Mouse (Mus musculus) G1E (cell line): Measurements from ENCODE around the gene Odf2l.

Source experiments
- CTCF ChIP-seq: IDR thresholded peaks from 2 replicates; pipeline ENCODE4 v1.5.1; 2012; ENCODE audit warnings: low read depth, low read length, inconsistent platforms, mixed read lengths
- GATA1 ChIP-seq: IDR thresholded peaks from 2 replicates; pipeline ENCODE4 v1.6.1; 2012; ENCODE audit warnings: borderline replicate concordance, low read length, inconsistent platforms, mixed read lengths
- TAL1 ChIP-seq: conservative IDR thresholded peaks from 2 replicates; pipeline ENCODE4 v1.6.1; 2012; ENCODE audit warnings: low read depth, low read length, inconsistent platforms, mixed read lengths

DNA sequence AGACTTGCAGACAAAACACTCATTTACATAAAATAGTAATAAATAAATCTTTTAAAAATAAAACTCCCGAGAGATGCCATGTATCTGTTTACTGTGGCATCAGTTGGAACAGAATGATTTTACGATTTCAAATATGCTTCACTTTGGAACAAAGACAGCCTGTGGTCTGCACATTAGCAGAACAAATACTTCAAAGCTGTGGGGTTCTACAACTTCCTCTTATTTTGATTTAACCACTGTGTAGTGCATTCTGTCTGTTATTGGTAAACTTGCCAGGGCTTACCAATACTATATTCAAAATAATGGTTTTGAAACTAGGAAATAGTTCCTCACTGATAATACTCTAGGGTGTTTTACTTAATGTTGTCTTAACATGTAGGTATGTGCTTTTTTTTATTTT, 8.2 kb downstream of the Odf2l start:
- TF ChIP-seq CTCF (no peak), GATA1 (no peak), TAL1 (no peak)
